Comparison of ENCODE assay signal across 7 mouse cellular contexts in the genomic region with DNA sequence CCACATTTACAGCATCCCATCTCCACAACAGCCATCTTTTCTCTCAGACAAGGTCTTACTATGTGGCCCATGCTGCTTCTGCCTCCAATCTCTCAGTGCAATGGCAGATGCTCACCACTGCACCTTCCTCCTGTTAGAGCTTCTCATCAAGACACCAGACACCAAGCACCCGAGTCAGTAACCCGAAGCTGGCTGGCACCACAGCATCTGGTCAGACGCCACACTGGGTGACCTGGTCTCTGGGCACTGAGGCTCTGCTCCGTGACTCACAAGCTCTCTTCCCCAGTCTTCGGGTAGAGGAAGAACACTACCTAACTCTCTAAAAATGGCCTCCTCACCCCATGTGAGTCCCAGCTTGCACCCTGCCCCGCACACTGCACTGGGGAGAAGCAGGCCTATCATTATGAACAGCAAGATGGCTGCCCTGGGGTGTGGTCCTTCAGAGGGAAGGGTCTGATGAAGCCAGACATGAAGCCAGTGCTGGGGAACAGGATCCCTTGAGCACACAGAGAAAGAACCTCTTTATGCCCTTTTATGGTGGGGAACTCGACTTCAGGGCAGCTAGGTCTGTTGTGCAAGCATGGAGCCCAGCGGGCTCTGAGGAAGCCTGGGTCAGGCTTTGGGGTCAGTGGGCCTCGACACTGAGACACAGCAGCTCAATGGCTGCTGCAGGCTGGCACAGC.
DNase-seq lines count a peak whose midpoint lies in the region; ATAC-seq and TF ChIP-seq lines count a peak whose summit lies in the region.

No protein-coding gene starts in this region.

- TF ChIP-seq CTCF in testis, adult 2 months (IDR thresholded peaks at IDR 0.05; ENCODE audit: control insufficient read depth, insufficient read depth, insufficient replicate concordance, low read depth, low read length): no peak

- 0 out of 2 replicates have a peak overlapping the region, but pooled peaks have one; percentile 5 for H3K27ac ChIP-seq in testis, adult 2 months (ENCODE audit: control insufficient read depth, insufficient read depth, low read depth, low read length)
- peak overlapping the region; percentile 9; the same call in 1 of the 2 replicates for H3K27ac ChIP-seq in liver, embryonic 11.5 days (ENCODE audit: low read depth, low read length)

- peaks cover 11% of the 10 kb centered on the region for H3K4me1 ChIP-seq in testis, adult 2 months (ENCODE audit: control insufficient read depth, insufficient read depth, low read length)
- H3K4me1 ChIP-seq in liver, embryonic 11.5 days (replicated peaks; ENCODE audit: control insufficient read depth, insufficient read depth, low read length): peaks cover 21% of the 10 kb centered on the region

- H3K27me3 ChIP-seq in testis, adult 2 months (ENCODE audit: control insufficient read depth, insufficient read depth, low read length): no peaks in the 10 kb centered on the region
- H3K27me3 ChIP-seq in liver, embryonic 11.5 days (replicated peaks; ENCODE audit: control insufficient read depth, insufficient read depth, low read length): no peaks in the 10 kb centered on the region

- no peak for DNase-seq in testis, postnatal 10 days (ENCODE audit: low spot score)
- DNase-seq in gastrocnemius, adult 8-10 months (ENCODE audit: low spot score in 2 of 2): peak; percentile 61 to 81
- no peak for DNase-seq in liver, embryonic 11.5 days (ENCODE audit: low spot score)
- DNase-seq in right cerebral cortex, adult 2 months (ENCODE audit: low spot score in 2 of 2): no peak
- DNase-seq in layer of hippocampus, adult 8-10 months (ENCODE audit: low spot score in 2 of 2): no peak
- no peak for DNase-seq in spleen, postnatal 14 days (ENCODE audit: low spot score in 2 of 2)

- no peak overlapping the region for H3K9ac ChIP-seq in liver, embryonic 11.5 days (ENCODE audit: low read depth, low read length)

- H3K9me3 ChIP-seq in liver, embryonic 11.5 days (ENCODE audit: control insufficient read depth, low read length): no peaks in the 10 kb centered on the region

- H3K4me3 ChIP-seq in testis, adult 2 months (ENCODE audit: control insufficient read depth, low read depth, low read length): no peak overlapping the region
- H3K4me3 ChIP-seq in liver, embryonic 11.5 days (ENCODE audit: low read depth, low read length): no peak overlapping the region

- H3K36me3 ChIP-seq in testis, adult 2 months (ENCODE audit: control insufficient read depth, insufficient read depth, low read length): no peaks in the 10 kb centered on the region
- H3K36me3 ChIP-seq in liver, embryonic 11.5 days (ENCODE audit: control insufficient read depth, insufficient read depth, low read length): no peaks in the 10 kb centered on the region

- H3K4me2 ChIP-seq in liver, embryonic 11.5 days: no peak overlapping the region

- no peak for TF ChIP-seq POLR2A in testis, adult 2 months (IDR thresholded peaks at IDR 0.05; ENCODE audit: control insufficient read depth, low read depth, low read length)

- 68% methylated on average over 9 of the region's 9 CpGs for WGBS in liver, embryonic 11.5 days

- ATAC-seq in liver, embryonic 11.5 days (replicated peaks; ENCODE audit: low FRiP score): no peak

Comparison
In these comparisons a context has a peak if more than half of its experiments do, and no peak if none do; other contexts are left out.
1. DNase-seq: peak in gastrocnemius, adult 8-10 months (2 of 2); none in testis, postnatal 10 days (single experiment), liver, embryonic 11.5 days (single experiment), right cerebral cortex, adult 2 months (0 of 2), layer of hippocampus, adult 8-10 months (0 of 2) and spleen, postnatal 14 days (0 of 2).